Mouse (Mus musculus) macrophage (primary cell): Measurements from ENCODE around the gene S100pbp. TPM values are rescaled to one million over a fixed set of nuclear protein-coding genes. Genes with fewer than 3 reads are reported as not detected.

ENCODE experiments used
- H3K27ac ChIP-seq: fragments of 350-480 bp; formaldehyde crosslinking; 2 replicates; pipeline ENCODE4 v1.9.0; 2021
- H3K36me3 ChIP-seq: fragments of 350-480 bp; formaldehyde crosslinking; 2 replicates; pipeline ENCODE4 v1.9.0; 2021; ENCODE audit errors: inconsistent target
- H3K4me3 ChIP-seq: fragments of 350-480 bp; formaldehyde crosslinking; 2 replicates; pipeline ENCODE4 v1.9.0; 2021; ENCODE audit errors: inconsistent target
- H3K79me2 ChIP-seq: fragments of 350-480 bp; formaldehyde crosslinking; 2 replicates; pipeline ENCODE4 v1.9.0; 2021; ENCODE audit errors: inconsistent target
- WGBS: methylation state at CpG from one replicate; pipeline ENCODE4 v1.1.7; 2026; ENCODE audit warnings: inconsistent platforms; ENCODE audit not compliant: missing documents; 5-methylcytosine and 5-hydroxymethylcytosine counted together
- polyA plus RNA-seq: library from polyadenylated mRNA; stranded (reverse); fragments of 250-400 nt; gene quantifications from 3 replicates; pipeline ENCODE4 v1.2.4, GENCODE M21; 2018; ENCODE audit warnings: inconsistent platforms

S100pbp gene
- polyA plus RNA-seq, 1 experiment from 2014 or later = 12.7 TPM

- WGBS = 96% methylated on average over 6 of the region's 6 CpGs
- Histone ChIP-seq H3K79me2 (peaks cover 39% of the 10 kb centered on the region), H3K4me3 (no peak overlapping the region), H3K27ac (no peak overlapping the region), H3K36me3 (peaks cover 26% of the 10 kb centered on the region; the same call in 1 of the 2 replicates)
Observed at GRCm38 (mm10) chr4:129197514-129197913, 8.0 kb upstream of the S100pbp start.

DNA sequence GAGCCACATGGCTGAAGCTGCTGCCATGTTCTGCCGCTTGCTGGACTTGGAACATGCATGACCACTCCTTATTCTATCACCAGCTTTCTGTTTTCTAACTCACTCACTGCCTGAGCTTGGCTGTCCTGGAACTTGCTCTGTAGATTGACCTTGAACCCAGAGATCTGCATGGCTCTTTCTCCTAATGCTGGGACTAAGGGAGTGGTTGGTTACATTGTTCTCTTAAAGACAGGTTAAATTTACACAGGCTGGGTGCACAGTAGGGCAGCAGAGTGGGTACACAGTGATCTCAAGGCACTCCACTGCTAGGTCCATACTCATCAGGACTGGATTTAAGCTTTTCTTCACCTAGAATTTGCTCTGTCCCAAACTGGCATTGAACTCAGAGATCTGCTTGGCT lies 4.8 kb upstream of the S100pbp start:
- Histone ChIP-seq H3K79me2 (peaks cover 63% of the 10 kb centered on the region), H3K27ac (no peak overlapping the region), H3K36me3 (peaks cover 17% of the 10 kb centered on the region; the same call in 1 of the 2 replicates), H3K4me3 (no peak overlapping the region)
- 90% methylated on average over 1 of the region's 1 CpGs for WGBS

GRCm38 (mm10) chr4:129191691-129192090 lies 2.2 kb upstream of the S100pbp start:
- 90% methylated on average over 5 of the region's 5 CpGs for WGBS
- H3K79me2 ChIP-seq = peaks cover 81% of the 10 kb centered on the region
- H3K36me3 ChIP-seq = peaks cover 5% of the 10 kb centered on the region; the same call in 1 of the 2 replicates
- no peak overlapping the region for H3K27ac ChIP-seq
- no peak overlapping the region for H3K4me3 ChIP-seq

DNA sequence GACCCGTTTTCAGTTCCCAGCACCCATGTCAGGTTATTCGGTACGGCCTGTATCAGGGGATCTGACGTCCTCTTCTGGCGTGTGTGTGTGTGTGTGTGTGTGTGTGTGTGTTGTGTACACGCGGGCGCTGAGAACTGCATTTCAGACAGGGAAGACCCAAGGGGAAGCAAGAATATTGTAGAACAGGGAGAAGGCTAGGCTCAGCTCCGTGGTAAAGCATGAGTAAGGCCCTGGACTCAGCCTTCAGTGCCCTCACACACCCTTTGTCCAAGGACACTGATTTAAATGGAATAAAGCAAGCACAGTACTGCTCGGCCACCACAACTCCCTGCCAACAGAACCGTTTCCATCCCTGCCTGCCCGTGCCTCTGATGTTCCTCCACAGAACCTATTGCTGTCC lies 1.0 kb upstream of the S100pbp start:
- peak overlapping the region; percentile 97 for H3K4me3 ChIP-seq
- H3K36me3 ChIP-seq = no peaks in the 10 kb centered on the region
- H3K79me2 ChIP-seq = peaks cover 84% of the 10 kb centered on the region
- 4% methylated on average over 12 of the region's 12 CpGs for whole genome bisulfite sequencing
- H3K27ac ChIP-seq = peak overlapping the region; percentile 85

DNA sequence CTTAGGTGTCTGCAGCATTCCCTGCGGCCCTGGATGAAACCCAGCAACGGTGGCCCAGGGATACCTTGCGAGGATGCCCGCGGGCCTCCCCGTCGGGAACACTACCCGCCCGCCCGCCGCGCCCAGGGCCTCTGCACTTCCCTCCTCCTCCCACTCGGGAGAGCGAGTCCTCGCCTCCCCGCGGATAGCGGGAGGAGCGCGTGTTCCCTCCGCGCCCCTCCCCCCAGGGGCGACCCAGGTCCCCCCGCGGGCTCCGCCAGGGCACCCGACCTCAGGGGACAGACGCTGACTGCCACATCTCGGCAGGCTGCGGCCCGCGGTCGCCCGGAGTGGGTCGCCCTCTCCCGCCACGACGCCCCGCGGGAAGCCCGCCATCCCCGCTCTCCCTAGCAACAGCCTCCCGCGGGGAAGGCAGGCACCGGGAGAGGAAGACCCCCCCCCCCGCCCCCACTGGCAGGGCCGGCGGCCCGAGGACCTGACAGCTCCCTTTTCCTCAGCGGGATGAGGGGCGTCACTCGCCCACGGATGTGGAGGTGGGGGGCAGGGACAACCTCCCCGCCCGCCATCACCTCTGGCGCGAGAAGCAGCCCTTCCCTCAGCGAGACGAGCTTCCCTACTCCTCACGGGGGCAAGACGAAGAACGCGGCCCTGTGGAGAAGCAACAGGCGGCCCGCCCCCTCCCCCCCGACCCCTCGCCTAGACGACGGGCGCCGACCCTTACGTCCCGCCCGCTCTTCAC lies 555 bp downstream of the S100pbp start:
- Histone ChIP-seq H3K79me2 (peaks cover 82% of the 10 kb centered on the region), H3K36me3 (no peaks in the 10 kb centered on the region), H3K4me3 (peak overlapping the region; percentile 36), H3K27ac (no peak overlapping the region)
- WGBS = 1% methylated on average over 38 of the region's 74 CpGs

DNA sequence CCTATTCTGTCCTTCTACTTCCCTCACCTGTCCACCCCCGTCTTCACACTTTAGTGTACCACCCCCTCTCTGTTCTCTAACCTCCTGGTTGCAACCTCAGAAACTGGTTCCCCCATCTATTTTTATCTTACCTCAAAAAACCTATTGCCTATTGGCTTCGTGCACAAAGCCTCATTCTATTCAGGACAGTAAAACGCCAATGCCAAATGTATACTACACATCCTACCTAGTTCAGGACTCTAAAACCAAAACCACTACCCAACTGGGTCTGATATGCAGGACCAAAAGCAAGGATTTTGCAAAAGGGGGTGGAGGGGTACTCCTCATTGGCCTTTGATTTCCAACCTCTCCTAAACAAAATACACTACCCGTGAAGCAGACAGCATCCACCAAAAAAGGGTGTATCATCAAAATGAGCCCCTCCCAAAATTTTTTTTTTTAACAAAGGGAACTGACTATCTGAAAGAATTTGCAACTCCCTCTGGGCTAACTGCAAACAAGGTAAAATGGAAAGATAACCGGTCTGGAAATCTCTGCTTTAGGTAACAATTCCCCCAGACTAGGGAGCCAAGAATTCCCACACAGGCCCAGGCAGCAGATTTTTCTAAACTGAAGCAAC lies 1.4 kb downstream of the S100pbp start:
- H3K36me3 ChIP-seq = no peaks in the 10 kb centered on the region
- H3K27ac ChIP-seq = no peak overlapping the region
- peaks cover 73% of the 10 kb centered on the region for H3K79me2 ChIP-seq
- WGBS = 46% methylated on average over 5 of the region's 5 CpGs
- peak overlapping the region; percentile 32 for H3K4me3 ChIP-seq

- peaks cover 3% of the 10 kb centered on the region; the same call in 1 of the 2 replicates for H3K79me2 ChIP-seq
- H3K27ac ChIP-seq = no peak overlapping the region
- no peak overlapping the region for H3K4me3 ChIP-seq
- peaks cover 41% of the 10 kb centered on the region for H3K36me3 ChIP-seq
- 100% methylated on average over 1 of the region's 1 CpGs for WGBS
Observed at GRCm38 (mm10) chr4:129179560-129179959, 10.0 kb downstream of the S100pbp start.

GRCm38 (mm10) chr4:129172529-129172928 lies 17.0 kb downstream of the S100pbp start:
- 100% methylated on average over 1 of the region's 1 CpGs for WGBS
- H3K27ac ChIP-seq = no peak overlapping the region
- peaks cover 32% of the 10 kb centered on the region for H3K36me3 ChIP-seq
- H3K4me3 ChIP-seq = no peak overlapping the region
- no peaks in the 10 kb centered on the region for H3K79me2 ChIP-seq

GRCm38 (mm10) chr4:129161581-129162255 lies 27.8 kb downstream of the S100pbp start:
- Histone ChIP-seq H3K27ac (no peak overlapping the region), H3K36me3 (peaks cover 8% of the 10 kb centered on the region; the same call in 1 of the 2 replicates), H3K4me3 (no peak overlapping the region), H3K79me2 (no peaks in the 10 kb centered on the region)
- 87% methylated on average over 3 of the region's 4 CpGs for WGBS

DNA sequence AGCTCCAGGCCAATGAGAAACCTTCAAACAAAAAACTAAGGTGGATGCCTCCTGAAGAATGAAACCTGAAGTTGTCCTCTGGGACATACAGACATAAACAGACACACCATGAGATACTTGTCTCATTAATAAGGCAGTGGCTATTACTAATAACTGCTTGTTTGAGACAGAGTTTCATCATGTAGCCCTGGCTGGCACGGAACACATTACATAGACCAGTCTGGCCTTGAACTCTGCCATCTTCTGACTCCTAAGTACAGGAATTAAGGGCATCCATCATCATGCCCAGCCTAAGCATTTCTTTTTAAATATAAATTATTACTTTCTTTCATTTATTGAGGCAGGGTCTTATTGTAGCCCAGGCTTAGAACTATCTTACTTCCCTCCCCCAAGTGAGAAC lies 28.5 kb downstream of the S100pbp start:
- no peak overlapping the region for H3K4me3 ChIP-seq
- peaks cover 8% of the 10 kb centered on the region; the same call in 1 of the 2 replicates for H3K36me3 ChIP-seq
- no peaks in the 10 kb centered on the region for H3K79me2 ChIP-seq
- H3K27ac ChIP-seq = no peak overlapping the region
- 100% methylated on average over 1 of the region's 1 CpGs for WGBS

- no peaks in the 10 kb centered on the region for H3K79me2 ChIP-seq
- no peak overlapping the region for H3K4me3 ChIP-seq
- no peak overlapping the region for H3K27ac ChIP-seq
- H3K36me3 ChIP-seq = peaks cover 16% of the 10 kb centered on the region; the same call in 1 of the 2 replicates
- 89% methylated on average over 3 of the region's 3 CpGs for WGBS
Observed at GRCm38 (mm10) chr4:129158549-129158948, 31.0 kb downstream of the S100pbp start.

- H3K27ac ChIP-seq = no peak overlapping the region
- no peak overlapping the region for H3K4me3 ChIP-seq
- H3K79me2 ChIP-seq = no peaks in the 10 kb centered on the region
- H3K36me3 ChIP-seq = peaks cover 22% of the 10 kb centered on the region; the same call in 1 of the 2 replicates
- WGBS = 91% methylated on average over 5 of the region's 5 CpGs
Observed at GRCm38 (mm10) chr4:129157541-129157940, 32.0 kb downstream of the S100pbp start.

DNA sequence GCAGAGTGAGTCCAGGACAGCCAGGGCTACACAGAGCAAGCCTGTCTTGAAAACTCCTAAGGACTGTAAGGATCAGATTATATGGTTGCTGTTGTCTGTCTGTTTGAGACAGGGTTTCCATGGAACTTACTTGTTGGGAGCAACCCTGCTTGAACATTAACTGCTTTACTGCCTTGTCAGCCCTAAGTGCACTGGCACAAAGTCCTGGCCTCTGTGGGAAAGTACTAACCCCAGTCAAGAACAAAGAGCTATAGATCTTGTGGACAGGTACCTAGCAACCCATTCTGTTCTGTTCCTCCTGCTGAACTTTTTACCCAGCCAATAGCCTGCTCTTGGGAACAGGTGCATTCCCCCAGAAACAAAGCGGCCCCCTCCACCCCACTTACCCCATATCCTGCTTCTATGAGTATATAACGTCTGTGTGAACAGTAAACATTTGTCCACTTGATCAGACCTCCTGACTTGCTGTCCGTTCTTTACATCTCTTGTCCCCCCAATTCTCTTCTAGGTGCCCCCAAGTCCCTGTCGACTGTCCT lies 38.2 kb downstream of the S100pbp start:
- Histone ChIP-seq H3K27ac (no peak overlapping the region), H3K4me3 (no peak overlapping the region), H3K36me3 (peaks cover 51% of the 10 kb centered on the region), H3K79me2 (no peaks in the 10 kb centered on the region)
- WGBS = 96% methylated on average over 4 of the region's 4 CpGs

- Histone ChIP-seq H3K27ac (no peak overlapping the region), H3K79me2 (no peaks in the 10 kb centered on the region), H3K36me3 (peaks cover 39% of the 10 kb centered on the region), H3K4me3 (no peak overlapping the region)
- WGBS = 89% methylated on average over 1 of the region's 1 CpGs
Observed at GRCm38 (mm10) chr4:129149321-129149720, 40.2 kb downstream of the S100pbp start.
